Mouse (Mus musculus) hematopoietic stem cell, adult 5-6 weeks (primary cell): ENCODE data around the gene Gm29289. TPM values are rescaled to one million over a fixed set of nuclear protein-coding genes. Genes with fewer than 3 reads are reported as not detected.
"Not testable (repeated sequence)": the region's sequence is repeated elsewhere in the genome, so short reads cannot be mapped to it uniquely, and the experiment has no call there.

Experiments used
- ATAC-seq, 2 experiments: fragments of 125-278 bp in 1 of 2; replicated peaks in 1 of 2; 2 replicates each; pipeline ENCODE4 v1.8.0; 2016 to 2017; ENCODE audit warnings: inconsistent platforms in 2 of 2, mild to moderate bottlenecking in 2 of 2, moderate number of reproducible peaks in 2 of 2, low read depth in 1 of 2, moderate TSS enrichment in 1 of 2; ENCODE audit not compliant: low FRiP score in 2 of 2, poor library complexity in 2 of 2, severe bottlenecking in 2 of 2, insufficient read depth in 1 of 2, low TSS enrichment in 1 of 2
- total RNA-seq: library from RNA; stranded (forward); fragments of 172-1452, 232-1000 nt; gene quantifications from 2 replicates; pipeline ENCODE4 v1.2.3, GENCODE M21; 2017

The Gm29289 gene
- total RNA-seq = not detected in 2 replicates

- ATAC-seq = not testable (repeated sequence)
These were observed at the start of gene Gm29289 for GRCm38 (mm10) chrY:2932282-2932681. Gene Gm29289, plus strand, starts transcription at chrY:2932582.

GRCm38 (mm10) chrY:2900689-2901088 lies 31.7 kb upstream of the Gm29289 start, which contains the start of gene Gm10352:
Gene Gm10352, plus strand, starts transcription at chrY:2900989.
- ATAC-seq = not testable (repeated sequence)

Other genes with a start within 250 kb of the Gm29289 start
- gene H2al2b, start 211.9 kb upstream of the Gm29289 start, total RNA-seq = not detected in 2 replicates
- not detected in 2 replicates for gene Gm4064, start 136.4 kb upstream of the Gm29289 start, total RNA-seq
- gene Rbmy, start 101.9 kb upstream of the Gm29289 start, total RNA-seq = not detected in 2 replicates
- not detected in 2 replicates for gene Gm10256, start 101.9 kb upstream of the Gm29289 start, total RNA-seq
- gene Gm10352, start 31.6 kb upstream of the Gm29289 start, total RNA-seq = not detected in 2 replicates